Mouse (Mus musculus): ENCODE measurements around the gene Platr17. TPM values are rescaled to one million over a fixed set of nuclear protein-coding genes. Genes with fewer than 3 reads are reported as not detected.
A peak's percentile ranks its signal among the peaks of the same experiment; 100 is the strongest.

Gene Platr17
- polyA plus RNA-seq, 1 experiment = 1.7 TPM

DNA sequence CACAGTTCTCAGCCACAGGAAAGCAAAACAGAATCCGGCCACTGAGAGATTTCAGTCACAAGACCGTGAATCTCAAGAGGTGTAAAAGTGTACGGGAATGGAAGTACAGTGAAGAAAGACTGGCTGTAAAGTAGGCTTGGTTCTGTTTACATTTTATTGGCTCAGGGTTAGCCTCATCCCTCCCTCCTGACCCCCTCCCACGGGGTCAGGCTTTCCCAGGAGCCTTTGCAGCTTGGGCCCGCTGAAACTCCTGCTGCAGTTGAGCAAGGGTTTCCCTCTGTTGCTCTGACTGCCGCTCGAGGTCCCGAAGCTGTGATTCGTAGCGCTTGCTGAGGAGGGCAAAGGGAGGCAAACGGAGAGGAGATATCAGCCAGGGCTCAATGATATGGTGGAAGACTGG, 33.8 kb downstream of the Platr17 start:
- TF ChIP-seq CTCF (IDR thresholded peaks at IDR 0.05; ENCODE audit: extremely low read depth, insufficient read depth, low read length) (no peak), POLR2A (IDR thresholded peaks at IDR 0.05; ENCODE audit: extremely low read depth, insufficient read depth, low read length) (no peak)
- H3K4me3 ChIP-seq (ENCODE audit: insufficient read depth, low read length) = no peak overlapping the region; the same call in 1 of the 2 replicates
- no peaks in the 10 kb centered on the region for H3K4me1 ChIP-seq (ENCODE audit: control insufficient read depth, insufficient read depth, low read length)
- H3K27ac ChIP-seq (ENCODE audit: insufficient read depth, low read length) = no peak overlapping the region

DNA sequence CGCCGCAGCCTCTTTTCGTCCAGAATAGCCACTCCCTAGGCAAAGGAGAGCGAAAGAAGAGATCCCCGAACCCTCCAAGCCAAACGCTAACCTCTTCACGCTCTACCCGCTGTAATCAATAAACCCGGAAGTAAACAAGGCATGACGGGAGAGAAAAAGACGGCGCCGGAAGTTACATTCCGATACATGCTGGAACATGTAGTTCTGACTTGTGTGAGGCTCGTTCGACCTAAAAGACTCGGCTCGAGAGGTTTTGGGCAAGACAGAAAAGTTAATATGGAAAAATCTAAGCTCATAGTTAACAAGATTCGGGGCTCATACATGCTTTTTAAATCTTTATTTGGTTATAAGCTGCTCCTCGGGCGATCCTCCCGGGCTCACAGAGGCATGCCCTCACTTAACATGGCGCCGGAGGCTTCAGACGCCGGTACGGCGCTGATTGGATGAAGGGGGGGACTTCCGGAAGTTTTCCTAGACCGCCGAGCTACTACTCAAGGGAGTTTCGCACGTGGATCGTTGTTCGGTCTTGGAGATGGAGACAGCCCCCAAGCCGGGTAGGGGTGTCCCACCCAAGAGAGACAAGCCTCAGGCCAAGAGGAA, 35.4 kb downstream of the Platr17 start, which contains the start of the genes Pfdn6 and Wdr46:
Pfdn6 (minus strand) TSS at position 138 of the 600 bp plus-strand sequence.
Wdr46 (plus strand) TSS at position 455 of the 600 bp plus-strand sequence.
- peak within 1 kb of the TSS; percentile 53; the same call in 1 of the 2 replicates for H3K27ac ChIP-seq (ENCODE audit: insufficient read depth, low read length)
- no peaks in the 10 kb centered on the region for H3K4me1 ChIP-seq (ENCODE audit: control insufficient read depth, insufficient read depth, low read length)
- peak within 1 kb of the TSS; percentile 56 for H3K4me3 ChIP-seq (ENCODE audit: insufficient read depth, low read length)
- no peak for TF ChIP-seq CTCF (IDR thresholded peaks at IDR 0.05; ENCODE audit: extremely low read depth, insufficient read depth, low read length)
- peak; percentile 46; the same call in 1 of the 2 replicates for TF ChIP-seq POLR2A (IDR thresholded peaks at IDR 0.05; ENCODE audit: extremely low read depth, insufficient read depth, low read length)

DNA sequence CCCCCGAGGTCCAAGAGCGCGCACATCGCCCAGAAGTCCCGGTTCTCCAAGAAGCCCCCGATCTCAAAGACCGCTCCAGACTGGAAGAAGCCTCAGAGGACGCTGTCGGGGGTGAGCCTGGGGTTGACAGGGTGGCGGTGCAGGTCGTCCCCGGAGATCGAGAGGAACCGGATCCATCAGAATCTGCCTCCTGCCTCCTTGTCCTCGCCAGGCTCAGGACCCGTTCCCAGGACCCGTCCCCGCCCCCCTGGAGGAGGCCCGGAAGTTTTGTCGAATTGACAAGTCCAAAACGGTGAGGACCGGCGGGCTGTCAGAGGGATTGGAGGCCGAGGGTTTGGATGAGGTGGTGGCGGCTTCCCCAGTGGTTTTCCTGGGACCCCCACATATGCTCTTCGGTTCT, 36.0 kb downstream of the Platr17 start:
- no peak overlapping the region for H3K27ac ChIP-seq (ENCODE audit: insufficient read depth, low read length)
- H3K4me1 ChIP-seq (ENCODE audit: control insufficient read depth, insufficient read depth, low read length) = no peaks in the 10 kb centered on the region
- TF ChIP-seq CTCF (IDR thresholded peaks at IDR 0.05; ENCODE audit: extremely low read depth, insufficient read depth, low read length) = no peak
- no peak for TF ChIP-seq POLR2A (IDR thresholded peaks at IDR 0.05; ENCODE audit: extremely low read depth, insufficient read depth, low read length)
- peak overlapping the region; percentile 56 for H3K4me3 ChIP-seq (ENCODE audit: insufficient read depth, low read length)

DNA sequence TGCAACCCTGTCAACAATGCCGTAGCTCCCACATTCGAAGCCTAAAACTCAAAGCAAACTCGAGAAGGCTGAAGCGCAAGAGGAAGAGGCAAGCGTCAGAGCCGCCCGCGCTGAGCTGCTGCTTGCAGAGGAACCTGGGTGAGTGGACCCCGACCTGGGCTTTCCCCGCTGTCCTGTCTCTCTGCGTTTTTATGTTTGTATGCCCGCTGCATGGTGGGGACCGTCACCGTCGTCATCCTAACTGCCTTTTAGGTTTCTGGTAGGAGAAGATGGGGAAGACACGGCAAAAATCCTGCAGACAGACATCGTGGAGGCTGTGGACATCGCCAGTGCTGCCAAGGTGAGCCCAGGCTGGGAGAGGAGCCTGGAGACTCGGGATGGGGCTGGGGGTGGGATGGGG, 36.4 kb downstream of the Platr17 start:
- Histone ChIP-seq H3K4me1 (ENCODE audit: control insufficient read depth, insufficient read depth, low read length) (no peaks in the 10 kb centered on the region), H3K4me3 (ENCODE audit: insufficient read depth, low read length) (peak overlapping the region; percentile 56), H3K27ac (ENCODE audit: insufficient read depth, low read length) (no peak overlapping the region)
- TF ChIP-seq CTCF (IDR thresholded peaks at IDR 0.05; ENCODE audit: extremely low read depth, insufficient read depth, low read length) (no peak), POLR2A (IDR thresholded peaks at IDR 0.05; ENCODE audit: extremely low read depth, insufficient read depth, low read length) (no peak)

- TF ChIP-seq CTCF (IDR thresholded peaks at IDR 0.05; ENCODE audit: extremely low read depth, insufficient read depth, low read length) = no peak
- no peak for TF ChIP-seq POLR2A (IDR thresholded peaks at IDR 0.05; ENCODE audit: extremely low read depth, insufficient read depth, low read length)
Observed at GRCm38 (mm10) chr17:33943454-33943853, 38.5 kb downstream of the Platr17 start.

GRCm38 (mm10) chr17:33947430-33948089, 42.6 kb downstream of the Platr17 start:
- Histone ChIP-seq H3K27ac (ENCODE audit: insufficient read depth, low read length) (no peak overlapping the region), H3K4me1 (ENCODE audit: control insufficient read depth, insufficient read depth, low read length) (no peaks in the 10 kb centered on the region; the same call in 1 of the 2 replicates)
- TF ChIP-seq POLR2A (IDR thresholded peaks at IDR 0.05; ENCODE audit: extremely low read depth, insufficient read depth, low read length) = no peak
- no peak for TF ChIP-seq CTCF (IDR thresholded peaks at IDR 0.05; ENCODE audit: extremely low read depth, insufficient read depth, low read length)

More at GRCm38 (mm10) chr17:33943454-33943853, 38.5 kb downstream of the Platr17 start:
- no peaks in the 10 kb centered on the region for H3K4me1 ChIP-seq (ENCODE audit: control insufficient read depth, insufficient read depth, low read length)
- H3K4me3 ChIP-seq (ENCODE audit: insufficient read depth, low read length) = no peak overlapping the region
- no peak overlapping the region for H3K27ac ChIP-seq (ENCODE audit: insufficient read depth, low read length)

GRCm38 (mm10) chr17:33948090-33948904, 43.4 kb downstream of the Platr17 start:
- Histone ChIP-seq H3K4me3 (ENCODE audit: insufficient read depth, low read length) (no peak overlapping the region), H3K4me1 (ENCODE audit: control insufficient read depth, insufficient read depth, low read length) (no peaks in the 10 kb centered on the region; the same call in 1 of the 2 replicates), H3K27ac (ENCODE audit: insufficient read depth, low read length) (no peak overlapping the region)
- TF ChIP-seq CTCF (IDR thresholded peaks at IDR 0.05; ENCODE audit: extremely low read depth, insufficient read depth, low read length) (no peak), POLR2A (IDR thresholded peaks at IDR 0.05; ENCODE audit: extremely low read depth, insufficient read depth, low read length) (no peak)

More at GRCm38 (mm10) chr17:33947430-33948089, 42.6 kb downstream of the Platr17 start:
- no peak overlapping the region for H3K4me3 ChIP-seq (ENCODE audit: insufficient read depth, low read length)

DNA sequence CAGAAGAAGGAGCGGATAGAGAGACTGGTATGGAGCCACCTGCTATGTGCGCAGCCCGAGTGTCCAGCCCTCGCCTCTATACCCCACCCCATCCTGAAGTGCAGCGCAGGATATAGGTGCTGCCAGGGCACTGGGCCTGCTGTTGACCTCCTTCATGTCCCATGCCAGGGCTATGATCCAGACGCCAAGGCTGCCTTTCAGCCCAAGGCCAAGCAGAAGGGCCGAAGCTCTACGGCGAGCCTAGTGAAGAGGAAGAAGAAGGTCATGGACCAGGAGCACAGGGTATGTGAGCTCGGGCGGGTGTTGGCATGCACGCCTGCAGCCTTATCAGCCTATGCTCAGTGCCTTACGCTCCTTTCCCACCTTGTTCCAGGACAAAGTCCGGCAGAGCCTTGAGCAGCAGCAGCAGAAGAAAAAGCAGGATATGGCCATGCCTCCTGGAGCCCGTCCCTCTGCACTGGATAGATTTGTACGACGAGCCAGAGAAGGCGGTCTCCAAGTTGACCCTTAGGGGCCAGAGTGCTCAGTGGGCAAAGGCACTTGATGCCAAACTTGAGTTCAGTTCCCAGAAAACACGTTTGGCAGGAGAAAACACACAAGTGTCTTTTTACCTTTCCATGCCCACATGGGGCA, 44.1 kb downstream of the Platr17 start:
- H3K27ac ChIP-seq (ENCODE audit: insufficient read depth, low read length) = no peak overlapping the region
- no peak for TF ChIP-seq POLR2A (IDR thresholded peaks at IDR 0.05; ENCODE audit: extremely low read depth, insufficient read depth, low read length)
- TF ChIP-seq CTCF (IDR thresholded peaks at IDR 0.05; ENCODE audit: extremely low read depth, insufficient read depth, low read length) = no peak
- H3K4me3 ChIP-seq (ENCODE audit: insufficient read depth, low read length) = no peak overlapping the region; the same call in 1 of the 2 replicates
- H3K4me1 ChIP-seq (ENCODE audit: control insufficient read depth, insufficient read depth, low read length) = no peaks in the 10 kb centered on the region; the same call in 1 of the 2 replicates
